Comparison of ENCODE assay signal across 19 mouse cellular contexts in genomic region chr2:145397456-145398206, GRCm38 (mm10).
DNase-seq lines count a peak whose midpoint lies in the region; ATAC-seq lines count a peak whose summit lies in the region.
"Had no signal": no experiment of that assay in that cellular context is flagged by ENCODE, and none has a peak within 500 bp of the region (broad histone marks: within the 10 kb centered on the region; RNA-seq: fewer than 3 reads in every experiment).

No protein-coding gene starts in this region.

- WGBS in forebrain, embryonic 13.5 days, result 57% methylated on average over 10 of the region's 10 CpGs
- 70% methylated on average over 10 of the region's 10 CpGs for WGBS in forebrain, embryonic 11.5 days
- WGBS in heart, embryonic 16.5 days, result 41% methylated on average over 10 of the region's 10 CpGs
- WGBS in forebrain, embryonic 16.5 days, result 49% methylated on average over 10 of the region's 10 CpGs

- no peak overlapping the region for H3K4me3 ChIP-seq in forebrain, embryonic 13.5 days
- H3K4me3 ChIP-seq in forebrain, embryonic 11.5 days (ENCODE audit: low read depth, low read length), result no peak overlapping the region
- no peak overlapping the region for H3K4me3 ChIP-seq in heart, embryonic 16.5 days (ENCODE audit: low read length)
- no peak overlapping the region for H3K4me3 ChIP-seq in forebrain, embryonic 16.5 days (replicated peaks; ENCODE audit: low read length)
- H3K4me3 ChIP-seq: embryonic facial prominence, embryonic 15.5 days; myocyte had no signal

- H3K9ac ChIP-seq in forebrain, embryonic 13.5 days, result no peak overlapping the region
- H3K9ac ChIP-seq in forebrain, embryonic 11.5 days (ENCODE audit: low read length), result no peak overlapping the region
- no peak overlapping the region for H3K9ac ChIP-seq in heart, embryonic 16.5 days (ENCODE audit: low read length)
- no peak overlapping the region for H3K9ac ChIP-seq in forebrain, embryonic 16.5 days (replicated peaks; ENCODE audit: low read depth, low read length)
- H3K9ac ChIP-seq: embryonic facial prominence, embryonic 15.5 days; lung, embryonic 14.5 days had no signal

- no peak for DNase-seq in forebrain, embryonic 11.5 days (ENCODE audit: low spot score)
- no peak for DNase-seq in heart, postnatal 10 days
- peak; percentile 36 for DNase-seq in brain, adult 2 months (ENCODE audit: low read depth, low spot score)
- no peak for DNase-seq in right cerebral cortex, adult 18-20 months
- no peak for DNase-seq in urinary bladder, adult 2 months (ENCODE audit: low spot score)
- DNase-seq: cerebellum, adult 11 months; cerebellum, postnatal 36 days; kidney, adult 9 months; kidney, postnatal 4 days; lung, embryonic 14.5 days; right cerebral cortex, postnatal 4 days; thymus, adult 18-20 months had no signal

- ATAC-seq in forebrain, embryonic 13.5 days, result peak; percentile 52
- ATAC-seq in forebrain, embryonic 11.5 days (replicated peaks; ENCODE audit: low FRiP score), result no peak
- 0 out of 2 replicates have a peak, but pooled peaks have one; percentile 47 for ATAC-seq in heart, embryonic 16.5 days (replicated peaks; ENCODE audit: extremely low read depth, insufficient read depth, low FRiP score)
- ATAC-seq in forebrain, embryonic 16.5 days, result peak; percentile 62
- ATAC-seq: inflammation-experienced regulatory T-cells, adult 6 months; Patski had no signal

- no peaks in the 10 kb centered on the region for H3K27me3 ChIP-seq in forebrain, embryonic 13.5 days
- H3K27me3 ChIP-seq in forebrain, embryonic 11.5 days (ENCODE audit: control insufficient read depth, insufficient read depth, low read length), result no peaks in the 10 kb centered on the region
- H3K27me3 ChIP-seq in heart, embryonic 16.5 days (ENCODE audit: control insufficient read depth, insufficient read depth, low read length), result no peaks in the 10 kb centered on the region
- no peaks in the 10 kb centered on the region for H3K27me3 ChIP-seq in forebrain, embryonic 16.5 days (replicated peaks; ENCODE audit: control insufficient read depth, insufficient read depth, low read length)
- H3K27me3 ChIP-seq: embryonic facial prominence, embryonic 15.5 days; Patski had no signal

- intact Hi-C loops in heart, postnatal 10 days (cut with DNase I), result no loop called here

- H3K36me3 ChIP-seq in forebrain, embryonic 13.5 days (ENCODE audit: poor library complexity, severe bottlenecking), result no peaks in the 10 kb centered on the region
- H3K36me3 ChIP-seq in forebrain, embryonic 11.5 days (ENCODE audit: control insufficient read depth, insufficient read depth, low read length), result no peaks in the 10 kb centered on the region
- no peaks in the 10 kb centered on the region for H3K36me3 ChIP-seq in heart, embryonic 16.5 days (ENCODE audit: control insufficient read depth, insufficient read depth)
- no peaks in the 10 kb centered on the region for H3K36me3 ChIP-seq in forebrain, embryonic 16.5 days (ENCODE audit: control insufficient read depth, insufficient read depth)
- H3K36me3 ChIP-seq: embryonic facial prominence, embryonic 15.5 days had no signal

- H3K27ac ChIP-seq in forebrain, embryonic 13.5 days, result no peak overlapping the region
- no peak overlapping the region for H3K27ac ChIP-seq in forebrain, embryonic 11.5 days (ENCODE audit: low read depth, low read length)
- peak overlapping the region; percentile 74 for H3K27ac ChIP-seq in heart, embryonic 16.5 days (ENCODE audit: low read length)
- no peak overlapping the region for H3K27ac ChIP-seq in forebrain, embryonic 16.5 days (ENCODE audit: low read length)
- H3K27ac ChIP-seq: embryonic facial prominence, embryonic 15.5 days had no signal

- no peaks in the 10 kb centered on the region for H3K9me3 ChIP-seq in forebrain, embryonic 13.5 days (replicated peaks)
- H3K9me3 ChIP-seq in forebrain, embryonic 11.5 days (ENCODE audit: control insufficient read depth, low read length), result no peaks in the 10 kb centered on the region
- H3K9me3 ChIP-seq in heart, embryonic 16.5 days (replicated peaks; ENCODE audit: control insufficient read depth, low read length), result no peaks in the 10 kb centered on the region
- no peaks in the 10 kb centered on the region for H3K9me3 ChIP-seq in forebrain, embryonic 16.5 days (ENCODE audit: control insufficient read depth, low read length)
- H3K9me3 ChIP-seq: embryonic facial prominence, embryonic 15.5 days had no signal

- H3K4me1 ChIP-seq in forebrain, embryonic 13.5 days, result peaks cover 15% of the 10 kb centered on the region; the same call in 1 of the 2 replicates
- no peaks in the 10 kb centered on the region for H3K4me1 ChIP-seq in forebrain, embryonic 11.5 days (replicated peaks; ENCODE audit: control insufficient read depth, insufficient read depth, low read length)
- peaks cover 24% of the 10 kb centered on the region for H3K4me1 ChIP-seq in heart, embryonic 16.5 days (ENCODE audit: control insufficient read depth, insufficient read depth, low read length)
- peaks cover 8% of the 10 kb centered on the region for H3K4me1 ChIP-seq in forebrain, embryonic 16.5 days (replicated peaks; ENCODE audit: control insufficient read depth, insufficient read depth, low read length)

- H3K4me2 ChIP-seq in forebrain, embryonic 13.5 days, result no peak overlapping the region
- no peak overlapping the region for H3K4me2 ChIP-seq in forebrain, embryonic 11.5 days (ENCODE audit: low read depth, low read length, severe bottlenecking)
- no peak overlapping the region for H3K4me2 ChIP-seq in heart, embryonic 16.5 days (ENCODE audit: low read depth, low read length)
- H3K4me2 ChIP-seq in forebrain, embryonic 16.5 days (ENCODE audit: low read length), result no peak overlapping the region
- H3K4me2 ChIP-seq: embryonic facial prominence, embryonic 15.5 days; lung, embryonic 14.5 days had no signal
